Mouse (Mus musculus): ENCODE results near the gene Cdk17.

The Cdk17 gene

GRCm38 (mm10) chr10:93160807-93161510, at the start of gene Cdk17:
Gene Cdk17, plus strand, starts transcription at chr10:93160875.
- peak; percentile 70 for DNase-seq (ENCODE audit: low read depth, low spot score)

GRCm38 (mm10) chr10:93111412-93111811, 49.3 kb upstream of the Cdk17 start:
- DNase-seq (ENCODE audit: low read depth, low spot score), result no peak

- DNase-seq (ENCODE audit: low read depth, low spot score), result no peak
Observed at GRCm38 (mm10) chr10:93112021-93112420, 48.7 kb upstream of the Cdk17 start.

- DNase-seq (ENCODE audit: low read depth, low spot score), result peak; percentile 33
Observed at GRCm38 (mm10) chr10:93113968-93114367, 46.7 kb upstream of the Cdk17 start.

- peak; percentile 38 for DNase-seq (ENCODE audit: low read depth, low spot score)
Observed at GRCm38 (mm10) chr10:93114782-93115181, 45.9 kb upstream of the Cdk17 start.

DNA sequence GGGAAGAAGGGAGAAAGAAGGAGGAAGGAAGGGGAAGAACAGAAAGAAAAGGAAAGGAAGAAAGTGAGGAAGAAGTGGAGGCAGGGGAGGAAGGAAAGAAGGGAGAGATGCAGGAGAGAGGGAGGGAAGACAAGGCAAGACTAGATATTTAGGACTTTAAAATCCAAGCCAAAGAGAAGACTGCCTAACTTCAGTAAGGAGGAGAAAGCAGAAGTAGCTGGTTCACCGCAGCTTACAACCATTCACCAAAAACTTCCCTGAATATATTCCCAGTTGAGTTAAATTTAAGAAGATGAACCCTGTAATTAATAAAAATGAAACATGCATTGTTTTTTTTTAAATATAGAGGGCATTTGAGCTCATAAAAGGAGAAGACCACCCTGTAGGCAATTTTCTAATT, 44.9 kb upstream of the Cdk17 start:
- DNase-seq (ENCODE audit: low read depth, low spot score), result no peak

DNA sequence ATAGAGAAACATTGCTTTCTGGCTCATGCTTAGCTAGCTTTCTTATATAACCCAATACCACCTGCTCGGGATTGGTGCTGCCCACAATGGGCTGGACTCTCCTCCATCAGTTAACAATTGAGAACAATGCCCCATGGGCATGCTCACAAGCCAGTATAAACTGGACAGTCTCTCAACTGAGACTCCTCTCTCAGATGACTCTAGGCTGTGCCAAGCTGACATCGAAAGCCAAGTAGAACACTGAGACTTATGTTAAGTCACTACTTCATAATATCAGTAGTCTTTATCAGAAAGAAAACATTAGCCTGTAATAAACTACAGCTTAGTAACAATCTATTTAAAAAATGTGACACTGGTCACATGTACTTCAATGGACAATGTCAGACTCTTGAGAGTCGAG, 44.0 kb upstream of the Cdk17 start:
- DNase-seq (ENCODE audit: low read depth, low spot score), result no peak

- DNase-seq (ENCODE audit: low read depth, low spot score), result no peak
Observed at GRCm38 (mm10) chr10:93119809-93120208, 40.9 kb upstream of the Cdk17 start.

DNA sequence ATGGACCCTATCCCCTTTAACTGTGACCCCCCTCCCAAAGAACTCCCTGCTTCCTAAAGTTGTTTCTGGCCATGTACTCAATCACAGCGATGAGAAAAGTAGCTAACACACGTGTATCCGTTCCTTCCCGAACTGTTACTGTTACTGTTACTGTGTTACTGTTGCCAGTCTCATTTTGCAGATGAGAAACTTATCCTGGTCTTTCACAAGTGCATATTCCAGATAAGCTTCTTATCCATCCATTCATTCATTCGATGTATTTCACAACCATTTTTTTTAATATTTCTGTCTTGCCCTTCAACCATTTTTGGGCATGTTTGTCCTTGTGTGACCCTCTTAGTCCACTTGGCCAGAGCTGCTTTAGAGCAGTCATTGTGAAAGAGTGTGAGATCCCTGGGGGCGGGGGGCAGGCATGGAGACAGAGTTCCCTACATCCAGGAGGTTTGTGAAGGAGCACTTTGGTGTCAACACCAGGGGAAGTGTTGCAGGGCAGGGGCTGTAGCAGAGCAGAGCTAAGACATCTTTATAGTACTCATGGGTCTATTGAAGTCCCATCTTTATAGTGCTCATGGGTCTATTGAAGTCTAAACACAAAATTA, 39.3 kb upstream of the Cdk17 start:
- no peak for DNase-seq (ENCODE audit: low read depth, low spot score)

DNA sequence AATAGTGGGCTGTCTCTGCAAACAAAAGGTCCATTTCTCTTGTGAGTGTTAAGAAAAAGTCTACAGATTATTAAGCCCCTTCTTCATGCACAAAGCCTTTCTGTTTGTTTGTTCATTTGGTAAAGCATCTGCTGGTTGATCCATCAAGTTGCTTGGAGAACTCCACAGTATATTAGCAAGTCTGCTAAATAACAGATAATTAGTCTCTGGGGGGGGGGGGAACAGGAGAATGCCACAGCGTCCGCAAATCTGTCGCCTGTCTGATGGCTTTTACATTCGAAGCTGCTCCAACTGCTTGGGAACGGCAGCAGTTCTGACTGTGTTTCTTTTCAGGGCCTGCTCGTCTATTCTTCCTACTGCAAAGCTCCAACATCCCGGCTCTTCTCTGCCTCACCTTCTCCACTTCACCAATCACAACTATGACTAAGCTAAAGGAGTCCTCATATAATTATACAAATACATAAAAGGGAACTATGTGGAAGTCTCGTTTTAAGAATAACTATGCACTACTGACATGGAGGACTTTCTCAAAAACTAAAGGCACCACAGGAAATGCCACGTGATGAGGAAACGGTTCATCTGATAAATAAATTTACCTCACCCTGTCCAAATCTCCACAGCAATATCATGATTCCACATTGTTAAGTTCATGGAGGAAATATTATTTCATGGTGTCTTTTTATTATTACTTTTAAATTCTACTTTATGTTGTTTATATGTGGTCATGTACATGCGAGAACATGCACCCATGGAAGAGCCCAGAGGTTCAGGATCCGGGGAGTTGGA, 38.1 kb upstream of the Cdk17 start:
- DNase-seq (ENCODE audit: low read depth, low spot score), result no peak

- DNase-seq (ENCODE audit: low read depth, low spot score), result no peak
Observed at GRCm38 (mm10) chr10:93123310-93123709, 37.4 kb upstream of the Cdk17 start.

- DNase-seq (ENCODE audit: low read depth, low spot score), result no peak
Observed at GRCm38 (mm10) chr10:93123957-93124613, 36.6 kb upstream of the Cdk17 start.

DNA sequence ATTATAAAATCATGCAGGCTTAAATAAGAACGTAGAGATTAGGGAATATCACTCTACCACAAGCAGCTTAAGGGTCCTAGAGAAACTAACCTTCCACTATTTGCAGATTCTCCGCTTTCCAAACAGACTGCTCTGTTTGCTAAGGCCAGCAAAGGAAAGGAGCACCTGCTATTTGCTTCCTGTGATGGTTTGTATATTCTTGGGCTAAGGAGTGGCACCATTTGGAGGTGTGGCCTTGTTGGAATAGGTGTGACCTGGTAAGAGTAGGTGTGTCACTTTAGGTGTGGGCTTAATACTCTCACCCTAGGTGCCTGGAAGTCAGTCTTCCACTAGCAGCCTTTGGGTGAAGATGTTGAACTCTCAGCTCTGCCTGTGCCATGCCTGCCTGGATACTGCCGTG, 34.6 kb upstream of the Cdk17 start:
- no peak for DNase-seq (ENCODE audit: low read depth, low spot score)

GRCm38 (mm10) chr10:93128566-93128965, 32.1 kb upstream of the Cdk17 start:
- DNase-seq (ENCODE audit: low read depth, low spot score), result no peak

GRCm38 (mm10) chr10:93129345-93129744, 31.3 kb upstream of the Cdk17 start:
- DNase-seq (ENCODE audit: low read depth, low spot score), result no peak

GRCm38 (mm10) chr10:93129904-93130455, 30.7 kb upstream of the Cdk17 start:
- DNase-seq (ENCODE audit: low read depth, low spot score), result no peak

- DNase-seq (ENCODE audit: low read depth, low spot score), result no peak
Observed at GRCm38 (mm10) chr10:93130456-93130940, 30.2 kb upstream of the Cdk17 start.

DNA sequence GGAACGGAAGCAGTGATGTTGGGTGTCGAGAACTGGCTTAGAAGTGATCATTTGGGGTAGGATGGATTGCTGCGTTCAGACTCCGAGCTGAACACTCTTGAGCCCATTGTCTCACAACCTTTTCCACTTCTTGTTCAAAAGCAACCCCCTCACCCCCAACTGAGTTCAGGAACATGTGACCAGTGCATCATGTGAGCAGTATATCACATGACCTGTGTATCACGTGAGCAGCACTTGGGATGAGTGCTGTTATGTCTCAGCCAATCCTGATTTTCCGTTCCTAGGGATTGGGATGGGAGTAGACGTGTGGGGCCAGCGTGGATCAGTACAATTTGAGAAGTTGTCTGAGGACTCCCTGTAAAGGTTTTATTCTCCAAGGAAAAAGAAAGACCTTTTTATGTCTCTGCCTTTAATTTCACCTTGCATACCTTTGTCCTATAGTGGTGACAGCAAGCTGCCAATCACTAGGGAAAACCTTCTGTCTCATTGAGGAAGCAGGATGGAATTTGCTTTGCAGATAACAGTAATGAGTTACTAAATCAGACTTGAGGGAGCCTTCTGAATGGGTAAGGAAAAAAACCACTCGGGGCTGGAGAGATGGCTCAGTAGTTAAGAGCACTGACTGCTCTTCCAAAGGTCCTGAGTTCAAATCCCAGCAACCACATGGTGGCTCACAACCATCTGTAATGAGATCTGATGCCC, 28.7 kb upstream of the Cdk17 start:
- peak; percentile 71 for DNase-seq (ENCODE audit: low read depth, low spot score)

GRCm38 (mm10) chr10:93138730-93139129, 21.9 kb upstream of the Cdk17 start:
- no peak for DNase-seq (ENCODE audit: low read depth, low spot score)

DNA sequence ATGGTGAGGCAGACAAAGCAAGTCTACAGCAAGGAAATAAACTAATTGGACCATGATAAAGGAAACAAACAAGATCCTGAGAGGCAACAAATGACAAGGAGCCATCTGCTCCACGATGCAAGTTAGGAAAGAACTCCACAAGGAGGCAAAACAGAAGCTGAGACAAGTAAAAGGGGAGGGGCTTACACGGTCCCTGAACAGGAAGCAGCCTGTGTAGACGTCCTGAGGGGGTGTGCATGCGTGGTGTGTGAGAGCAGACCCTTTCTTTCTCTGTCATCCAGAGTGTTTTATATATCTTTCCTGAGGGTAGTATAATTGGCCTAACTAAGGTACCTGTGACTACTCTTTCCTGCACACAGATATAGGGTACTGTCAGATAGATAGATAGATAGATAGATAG, 19.9 kb upstream of the Cdk17 start:
- no peak for DNase-seq (ENCODE audit: low read depth, low spot score)

All from ZHBTc4 (cell line).